ENCODE assay signal across 9 mouse cellular contexts in the genomic region with DNA sequence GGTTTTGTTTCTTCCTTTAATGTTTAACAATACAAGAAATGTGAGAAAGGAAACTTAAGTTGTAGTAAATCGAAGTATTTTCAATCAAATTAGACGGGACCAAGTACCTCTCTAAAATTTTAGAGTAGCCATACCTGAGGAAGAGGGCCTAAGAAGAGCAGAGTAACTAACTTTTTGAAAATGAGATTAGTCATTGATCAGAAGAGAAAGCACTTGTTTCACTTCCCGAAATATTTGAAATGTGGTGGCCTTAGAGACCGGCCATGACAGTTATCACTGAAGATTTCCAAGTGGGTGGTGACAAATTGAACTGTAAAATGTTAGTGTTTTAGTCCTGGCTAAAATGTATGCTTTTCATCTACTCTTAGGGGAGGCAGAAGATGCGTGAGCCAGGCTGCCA. TPM values are rescaled to one million over a fixed set of nuclear protein-coding genes. Genes with fewer than 3 reads are reported as not detected.
DNase-seq lines count a peak whose midpoint lies in the region; ATAC-seq and TF ChIP-seq lines count a peak whose summit lies in the region.
"Had no signal": no experiment of that assay in that cellular context is flagged by ENCODE, and none has a peak within 500 bp of the region (broad histone marks: within the 10 kb centered on the region; RNA-seq: fewer than 3 reads in every experiment).

No protein-coding gene starts in this region.

- H3K4me1 ChIP-seq in heart, postnatal 0 days (ENCODE audit: control insufficient read depth, insufficient read depth), result peaks cover 5% of the 10 kb centered on the region; the same call in 1 of the 2 replicates
- peaks cover 51% of the 10 kb centered on the region for H3K4me1 ChIP-seq in forebrain, embryonic 10.5 days
- H3K4me1 ChIP-seq in limb, embryonic 11.5 days (ENCODE audit: control insufficient read depth, insufficient read depth, low read length), result peaks cover 16% of the 10 kb centered on the region
- 0 out of 2 replicates have a peak, but pooled peaks cover 2% of the 10 kb centered on the region for H3K4me1 ChIP-seq in cerebellum, adult 2 months (ENCODE audit: control insufficient read depth, insufficient read depth, low read length)

- ATAC-seq in heart, postnatal 0 days (ENCODE audit: insufficient read depth, low read depth), result no peak
- no peak for ATAC-seq in limb, embryonic 11.5 days (ENCODE audit: insufficient number of reproducible peaks, low FRiP score, low TSS enrichment, low read depth)

- peak overlapping the region; percentile 66 for H3K27ac ChIP-seq in heart, postnatal 0 days (ENCODE audit: low read depth)
- peak overlapping the region; percentile 84 for H3K27ac ChIP-seq in forebrain, embryonic 10.5 days
- H3K27ac ChIP-seq in limb, embryonic 11.5 days (replicated peaks; ENCODE audit: low read depth, low read length), result no peak overlapping the region
- no peak overlapping the region for H3K27ac ChIP-seq in cerebellum, adult 2 months (ENCODE audit: insufficient read depth, low read length)

- H3K27me3 ChIP-seq in heart, postnatal 0 days (ENCODE audit: control insufficient read depth, insufficient read depth, low read length), result no peaks in the 10 kb centered on the region
- no peaks in the 10 kb centered on the region; the same call in 1 of the 2 replicates for H3K27me3 ChIP-seq in forebrain, embryonic 10.5 days (ENCODE audit: poor library complexity, severe bottlenecking)
- H3K27me3 ChIP-seq in limb, embryonic 11.5 days (ENCODE audit: control insufficient read depth, insufficient read depth, low read length), result no peaks in the 10 kb centered on the region
- H3K27me3 ChIP-seq in myocyte (ENCODE audit: control insufficient read depth, insufficient read depth, insufficient read length), result no peaks in the 10 kb centered on the region
- H3K27me3 ChIP-seq in cerebellum, adult 2 months (ENCODE audit: control insufficient read depth, insufficient read depth, low read length), result no peaks in the 10 kb centered on the region

- no peak for TF ChIP-seq CTCF in heart, postnatal 0 days (IDR thresholded peaks at IDR 0.05; ENCODE audit: low read depth)
- no peak for TF ChIP-seq CTCF in cerebellum, adult 2 months (IDR thresholded peaks at IDR 0.05; ENCODE audit: borderline replicate concordance, insufficient read depth, low read depth, low read length)

- 47% methylated on average over 5 of the region's 5 CpGs for WGBS in heart, postnatal 0 days
- 47% methylated on average over 5 of the region's 5 CpGs for WGBS in forebrain, embryonic 10.5 days
- 46% methylated on average over 5 of the region's 5 CpGs for WGBS in limb, embryonic 11.5 days
- 84% methylated on average over 5 of the region's 5 CpGs for WGBS in cerebellum, adult 2 months

- no peaks in the 10 kb centered on the region for H3K9me3 ChIP-seq in heart, postnatal 0 days (replicated peaks; ENCODE audit: control insufficient read depth, low read length)
- no peaks in the 10 kb centered on the region for H3K9me3 ChIP-seq in forebrain, embryonic 10.5 days
- H3K9me3 ChIP-seq in limb, embryonic 11.5 days (ENCODE audit: control insufficient read depth, low read length), result no peaks in the 10 kb centered on the region

- H3K36me3 ChIP-seq in heart, postnatal 0 days (replicated peaks; ENCODE audit: control insufficient read depth, insufficient read depth, low read length), result no peaks in the 10 kb centered on the region
- peaks cover 14% of the 10 kb centered on the region for H3K36me3 ChIP-seq in forebrain, embryonic 10.5 days (replicated peaks)
- no peaks in the 10 kb centered on the region for H3K36me3 ChIP-seq in limb, embryonic 11.5 days (ENCODE audit: control insufficient read depth, insufficient read depth, low read length)
- H3K36me3 ChIP-seq in myocyte (ENCODE audit: control insufficient read depth, insufficient read depth), result no peaks in the 10 kb centered on the region

- DNase-seq in heart, postnatal 0 days (ENCODE audit: low spot score), result no peak
- DNase-seq in heart, postnatal 10 days, result no peak
- DNase-seq in forebrain, embryonic 10.5 days (ENCODE audit: extremely low spot score, low spot score), result no peak
- DNase-seq in limb, embryonic 11.5 days (ENCODE audit: low spot score), result no peak
- no peak for DNase-seq in embryo, embryonic 9.5 days (ENCODE audit: extremely low spot score)
- DNase-seq in cerebellum, adult 18-20 months, result no peak
- no peak for DNase-seq in cerebellum, adult 2 months
- DNase-seq: right cerebral cortex, postnatal 25 days had no signal

- H3K4me2 ChIP-seq in heart, postnatal 0 days (ENCODE audit: low read depth, low read length), result peak overlapping the region; percentile 74
- H3K4me2 ChIP-seq in limb, embryonic 11.5 days (ENCODE audit: low read depth, severe bottlenecking), result peak overlapping the region; percentile 48
- no peak overlapping the region for H3K4me2 ChIP-seq in myocyte (ENCODE audit: low read depth)

- TF ChIP-seq POLR2A in myocyte (IDR thresholded peaks at IDR 0.05; ENCODE audit: insufficient read length, low read depth), result no peak
- no peak for TF ChIP-seq POLR2A in cerebellum, adult 2 months (IDR thresholded peaks at IDR 0.05; ENCODE audit: borderline replicate concordance, insufficient read depth, low read length)

- TF ChIP-seq EP300 in heart, postnatal 0 days (IDR thresholded peaks at IDR 0.05; ENCODE audit: low read depth), result no peak

- peak overlapping the region; percentile 70; the same call in 1 of the 2 replicates for H3K9ac ChIP-seq in heart, postnatal 0 days (replicated peaks; ENCODE audit: low read depth, low read length)
- H3K9ac ChIP-seq in limb, embryonic 11.5 days (ENCODE audit: low read length), result no peak overlapping the region

- intact Hi-C loops in heart, postnatal 10 days (cut with DNase I), result loop anchor here (2.0 kb wide), 1 partner anchor 60 kb away; a partner anchor contains a TSS

- no peak overlapping the region for H3ac ChIP-seq in myocyte (ENCODE audit: control insufficient read depth, insufficient read length)

- H3K4me3 ChIP-seq in heart, postnatal 0 days (ENCODE audit: low read depth, low read length), result peak overlapping the region; percentile 34
- H3K4me3 ChIP-seq in forebrain, embryonic 10.5 days, result peak overlapping the region; percentile 44
- no peak overlapping the region for H3K4me3 ChIP-seq in limb, embryonic 11.5 days (ENCODE audit: low read depth, low read length)
- H3K4me3 ChIP-seq in myocyte, result peak overlapping the region; percentile 18
- H3K4me3 ChIP-seq in cerebellum, adult 2 months (replicated peaks; ENCODE audit: insufficient read depth, low read depth, low read length), result no peak overlapping the region

- no peaks in the 10 kb centered on the region for H3K79me2 ChIP-seq in myocyte (ENCODE audit: control insufficient read depth, insufficient read depth)

TF ChIP-seq in myocyte, 11 proteins besides CTCF, POLR2A, EP300 and RAD21:
- no peak for TF ChIP-seq SRF (IDR thresholded peaks at IDR 0.05; ENCODE audit: control insufficient read depth, insufficient read length, low read depth)
- TF ChIP-seq E2F4 (IDR thresholded peaks at IDR 0.05; ENCODE audit: insufficient read depth), result no peak
- TF ChIP-seq POLR2AphosphoS2 (IDR thresholded peaks at IDR 0.05; ENCODE audit: insufficient read length, low read depth), result no peak
- TF ChIP-seq MAX (IDR thresholded peaks at IDR 0.05; ENCODE audit: low read depth), result no peak
- TF ChIP-seq USF1 (IDR thresholded peaks at IDR 0.05; ENCODE audit: low read depth), result no peak
- TF ChIP-seq TCF3 (IDR thresholded peaks at IDR 0.05; ENCODE audit: insufficient read length, low read depth), result no peak
- TF ChIP-seq REST (IDR thresholded peaks at IDR 0.05; ENCODE audit: insufficient read depth, insufficient read length), result no peak

RNA-seq across cellular contexts. Expression of a gene that starts 59.9 kb away (rescaled TPM):
- 59.8 and 73.6 TPM in 2 replicates for total RNA-seq in heart, postnatal 0 days (2014; rRNA removed; ENCODE audit: low replicate concordance)
- 23.2 and 25.8 TPM in 2 replicates for polyA plus RNA-seq in heart, postnatal 0 days (2015; fragmentation: Nextera tagmentation; extraction: Ambion mirVana)
- 10 to 100 TPM; 29.2 to 38.3 TPM for total RNA-seq in heart, postnatal 10 days (2021)
- polyA plus RNA-seq in forebrain, embryonic 10.5 days (2016; fragmentation: Nextera tagmentation; extraction: Ambion mirVana), result 97.6 and 116 TPM in 2 replicates
- 187 and 207 TPM in 2 replicates for polyA plus RNA-seq in limb, embryonic 11.5 days (2014; fragmentation: Nextera tagmentation; extraction: Ambion mirVana)
- polyA plus RNA-seq in myocyte (2012; fragmentation: generic; extraction: Trizol), result 21.6 TPM
- polyA plus RNA-seq in cerebellum, adult 2 months (2012; rRNA removed), result 20.2 and 20.5 TPM in 2 replicates

Comparison
In these comparisons a context has a peak if more than half of its experiments do, and no peak if none do; other contexts are left out.
1. H3K27ac ChIP-seq: peak in heart, postnatal 0 days (single experiment) and forebrain, embryonic 10.5 days (single experiment); none in limb, embryonic 11.5 days (single experiment) and cerebellum, adult 2 months (single experiment).
2. H3K4me3 ChIP-seq: peak in heart, postnatal 0 days (single experiment), forebrain, embryonic 10.5 days (single experiment) and myocyte (single experiment); none in limb, embryonic 11.5 days (single experiment) and cerebellum, adult 2 months (single experiment).